Mouse (Mus musculus) heart, adult 2 months (tissue): ENCODE measurements around the gene Ptpn13.

ENCODE experiments used
- CTCF ChIP-seq: fragments of 200-600 bp; IDR thresholded peaks from 2 replicates; pipeline ENCODE4 v1.8.1; 2022; ENCODE audit warnings: antibody characterized with exemption, mild to moderate bottlenecking, moderate library complexity
- EP300 ChIP-seq: fragments of 200-500 bp; IDR thresholded peaks from 2 replicates; pipeline ENCODE4 v1.6.1; 2011; ENCODE audit warnings: low read depth, low read length, control low read depth; ENCODE audit not compliant: insufficient read depth
- POLR2A ChIP-seq: fragments of 200-500 bp; IDR thresholded peaks from 2 replicates; pipeline ENCODE4 v1.6.1; 2011; ENCODE audit warnings: mild to moderate bottlenecking, low read depth, low read length, control low read depth; ENCODE audit not compliant: insufficient read depth

GRCm38 (mm10) chr5:103412020-103412747 is 12.8 kb upstream of the Ptpn13 start:
- no peak for TF ChIP-seq CTCF
- no peak for TF ChIP-seq EP300
- TF ChIP-seq POLR2A: no peak
